Mouse (Mus musculus) thymus, adult 18-20 months (tissue): ENCODE measurements around the gene Chst11.

Experiments used
- DNase-seq, 2 experiments: peaks; one replicate each; pipeline ENCODE4 v3.0.0; 2022; ENCODE audit warnings: mixed read lengths in 2 of 2

Gene Chst11

DNA sequence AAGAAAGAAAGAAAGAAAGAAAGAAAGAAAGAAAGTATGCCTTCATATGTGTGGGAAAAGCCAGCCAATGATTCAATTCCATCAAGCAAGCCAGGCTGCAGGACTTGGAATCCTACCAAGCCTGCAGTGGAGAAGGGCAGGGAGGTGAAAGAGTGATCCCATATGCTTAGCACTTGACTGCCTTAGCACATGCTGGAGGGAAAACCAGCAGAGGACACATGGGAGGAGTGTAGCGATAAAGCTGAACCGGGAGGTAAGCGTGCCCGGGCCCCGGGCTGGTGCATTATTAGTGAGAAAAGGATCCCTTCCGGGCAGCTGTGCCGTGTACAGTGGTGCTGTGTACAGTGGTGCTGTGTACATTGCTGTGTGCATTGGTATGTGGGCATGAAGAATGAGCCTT is 165.3 kb downstream of the Chst11 start:
- no peak for DNase-seq

DNA sequence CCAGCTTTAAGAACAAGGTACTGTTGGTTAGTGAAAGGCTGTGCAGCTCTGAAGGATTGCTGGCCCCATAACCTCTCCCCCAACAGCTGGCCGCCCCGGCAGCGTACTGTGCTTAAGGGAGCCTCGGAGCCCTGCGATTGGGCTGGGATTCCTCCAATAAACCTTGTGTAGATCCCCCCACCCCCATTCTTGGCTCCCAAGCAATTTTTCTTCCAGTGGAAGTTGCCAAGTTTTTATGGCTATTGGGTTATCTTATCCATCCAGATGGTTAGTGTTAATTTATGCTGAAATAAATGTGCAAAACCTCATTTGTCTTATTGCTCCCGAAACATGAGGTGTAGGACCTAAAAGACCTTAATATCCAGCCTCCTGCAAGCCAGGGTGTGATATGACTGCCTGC is 166.1 kb downstream of the Chst11 start:
- DNase-seq: no peak

DNA sequence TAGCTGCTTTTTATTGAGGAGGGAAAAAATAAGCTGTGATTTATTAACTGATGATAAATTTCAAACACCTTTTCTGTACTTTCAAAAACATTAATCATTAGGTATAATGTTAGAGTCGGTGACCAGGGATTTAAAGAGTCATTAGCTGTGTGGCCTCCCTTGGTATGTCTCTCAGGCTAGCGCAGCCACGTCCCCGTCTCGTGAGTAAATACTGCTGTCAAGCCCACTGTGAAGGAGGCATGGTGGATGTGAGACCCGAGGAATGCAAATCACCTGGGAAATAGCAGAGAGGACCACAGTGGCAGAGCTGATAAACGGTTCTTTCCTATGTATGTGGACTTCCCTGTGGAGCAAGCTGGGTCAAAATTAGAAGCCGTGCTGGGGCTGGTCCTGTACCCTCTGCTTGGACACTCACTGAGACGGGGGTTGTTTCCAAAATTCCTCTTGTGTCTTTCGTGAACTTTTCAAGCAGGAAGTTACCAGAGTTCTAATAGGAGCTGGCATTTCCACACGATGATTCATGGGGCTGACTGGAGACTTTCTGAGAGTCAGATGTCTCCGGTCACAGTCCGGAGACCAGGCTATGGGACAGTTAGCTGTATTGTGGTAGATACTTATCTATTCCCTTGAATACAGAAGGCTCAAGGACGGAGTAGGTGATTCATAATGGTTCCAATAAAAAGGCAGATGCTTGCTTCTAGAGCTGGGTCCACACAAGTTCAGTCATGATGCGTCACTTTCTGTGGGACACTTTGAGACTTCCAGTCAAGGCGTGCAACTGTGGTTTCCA is 166.8 kb downstream of the Chst11 start:
- DNase-seq: no peak

DNA sequence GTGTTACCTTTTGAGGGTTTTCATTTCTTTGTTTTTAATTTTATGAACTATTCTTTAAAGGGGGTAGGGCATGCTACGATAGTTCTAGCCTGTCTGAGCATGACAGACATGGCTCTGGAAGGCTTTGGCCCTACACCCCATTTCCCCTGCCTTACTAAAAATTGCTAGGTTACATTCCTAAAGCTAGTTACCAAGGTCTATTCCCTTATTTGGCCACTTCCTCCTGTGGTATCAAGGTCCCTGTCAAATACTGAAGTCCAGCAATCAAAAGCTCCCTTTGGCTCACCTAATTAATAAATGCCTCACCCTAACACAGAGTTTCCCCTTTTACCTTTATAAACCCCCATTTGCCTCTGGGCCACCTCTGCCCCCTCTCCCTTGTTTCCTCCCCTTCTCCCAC is 167.4 kb downstream of the Chst11 start:
- DNase-seq: no peak

DNA sequence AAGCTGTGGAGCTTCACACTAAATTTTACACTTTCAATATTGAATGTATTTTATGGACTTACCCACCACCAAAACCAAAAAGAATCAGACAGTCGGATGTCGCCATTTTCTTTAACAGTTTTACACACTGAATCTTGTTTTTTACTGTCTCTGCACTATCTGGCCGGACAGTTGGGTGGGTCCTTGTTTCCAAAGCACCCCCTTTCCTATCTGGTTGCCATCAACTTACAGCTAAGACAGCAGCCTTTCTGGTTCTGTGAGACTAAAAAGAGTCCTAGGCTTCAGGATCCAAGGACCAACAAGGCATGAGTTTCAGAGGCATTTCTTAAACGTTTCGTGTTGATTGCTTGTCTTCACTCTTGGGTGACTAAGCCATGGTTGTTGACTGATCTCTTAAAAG is 168.1 kb downstream of the Chst11 start:
- DNase-seq: no peak

DNA sequence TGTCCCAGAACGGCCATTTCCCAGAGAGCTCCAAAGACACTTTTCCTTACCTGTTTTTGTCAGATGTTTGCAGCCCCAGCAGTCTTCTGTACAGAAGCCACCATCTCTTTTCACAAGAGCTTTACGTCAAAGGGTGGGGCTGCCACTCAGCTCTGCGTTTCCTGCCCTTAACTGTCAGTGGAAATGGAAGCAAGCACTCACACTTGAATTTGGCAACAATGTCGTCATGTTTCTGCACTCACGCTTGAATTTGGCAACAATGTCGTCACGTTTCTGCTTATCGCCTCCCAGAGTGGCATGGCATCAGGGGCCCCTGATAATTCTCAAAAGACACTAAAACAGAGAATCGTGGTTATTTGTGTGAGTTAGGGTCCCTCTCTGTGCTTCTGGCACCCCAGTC is 168.6 kb downstream of the Chst11 start:
- peak in 1 of 2 experiments; percentile 42 for DNase-seq

DNA sequence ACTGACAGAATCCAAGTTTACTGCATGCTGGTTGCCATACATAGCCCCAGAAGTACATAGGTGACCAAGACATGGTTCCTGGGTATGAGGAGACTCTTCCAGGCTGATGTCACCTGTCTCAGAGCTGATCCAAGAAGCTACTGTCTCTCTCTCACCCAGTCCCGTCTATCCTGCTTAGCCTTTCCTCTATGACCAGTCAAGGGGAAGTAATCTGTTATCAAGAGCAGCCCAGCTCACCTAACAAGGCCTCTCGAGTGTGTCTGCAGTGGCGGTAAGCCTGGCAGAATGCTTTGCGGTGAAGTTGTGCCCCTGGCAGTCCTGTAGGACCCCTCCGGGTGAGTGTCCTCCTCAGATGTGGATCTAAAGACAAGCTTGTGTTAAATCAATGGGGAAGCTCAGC is 172.0 kb downstream of the Chst11 start:
- no peak for DNase-seq

DNA sequence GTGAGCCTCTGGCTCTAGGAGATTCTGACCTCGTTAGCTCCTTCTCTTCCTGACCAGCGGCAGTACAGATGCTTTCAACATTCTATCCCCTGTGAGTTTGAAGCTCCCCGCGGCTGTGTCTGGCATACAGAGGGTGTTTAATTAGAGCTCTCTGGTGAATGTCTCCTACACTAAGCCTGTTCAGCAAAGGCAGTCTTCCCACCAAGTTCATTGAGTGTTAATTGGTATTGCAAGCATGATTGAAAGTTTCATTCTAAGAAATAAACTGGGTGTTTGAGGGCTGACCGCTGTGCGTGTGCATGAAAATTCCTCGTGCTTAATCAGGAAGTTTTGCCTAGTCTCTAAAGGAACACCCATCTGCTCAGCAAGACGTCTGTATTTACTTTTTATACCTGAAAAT is 173.0 kb downstream of the Chst11 start:
- no peak for DNase-seq

DNA sequence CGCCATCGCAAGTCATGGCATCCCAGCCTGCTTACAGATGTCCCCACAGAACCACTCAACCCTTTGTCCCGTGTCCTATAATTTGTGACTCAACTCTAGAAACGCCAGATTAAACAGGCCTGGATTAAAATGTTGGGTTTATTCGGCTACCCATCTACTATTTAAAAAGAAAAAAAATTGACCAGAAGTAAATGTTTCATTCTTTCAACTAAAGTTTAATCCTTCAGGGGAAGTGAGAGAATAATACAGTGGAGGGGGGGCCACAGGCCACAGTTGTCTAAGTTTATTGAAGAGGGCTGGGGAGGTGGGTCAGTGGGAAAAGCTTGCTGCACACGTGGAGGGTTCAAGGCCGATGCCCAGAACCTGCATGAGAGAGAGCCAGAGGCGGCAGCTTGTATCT is 173.9 kb downstream of the Chst11 start:
- DNase-seq: no peak

DNA sequence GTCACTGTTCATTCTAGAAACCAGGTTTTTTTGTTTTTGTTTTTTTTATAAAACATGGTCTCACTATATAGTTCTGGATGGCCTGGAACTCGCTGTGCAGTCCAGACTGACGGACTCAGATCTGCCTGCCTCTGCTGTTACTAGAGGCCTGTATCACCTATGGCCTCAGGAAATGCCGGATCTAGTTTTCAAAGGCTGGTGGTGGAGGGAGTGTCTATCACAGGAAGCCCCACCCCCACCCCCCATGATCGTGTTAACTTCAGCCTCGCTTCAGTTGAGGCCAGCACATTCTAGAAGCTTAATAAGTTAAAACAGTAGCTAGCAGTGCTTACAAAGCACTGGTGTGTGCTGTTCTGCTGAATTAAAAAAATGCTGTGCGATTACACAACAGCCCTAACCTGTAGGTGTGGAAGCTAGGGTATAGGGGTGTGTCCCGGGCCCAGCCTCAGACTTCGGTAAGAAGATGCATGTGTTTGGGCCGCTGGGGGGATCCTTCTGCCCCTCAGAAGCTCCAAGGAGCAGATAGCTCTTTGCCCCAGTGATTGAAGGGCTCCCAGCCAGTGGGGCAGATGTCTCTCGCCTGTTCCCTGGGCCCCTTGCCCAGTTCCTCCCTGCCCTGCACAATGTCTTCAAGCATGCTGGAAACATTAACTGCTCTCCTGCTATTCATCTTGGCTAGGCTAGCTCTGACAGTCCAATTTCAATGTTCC is 176.5 kb downstream of the Chst11 start:
- DNase-seq: no peak

DNA sequence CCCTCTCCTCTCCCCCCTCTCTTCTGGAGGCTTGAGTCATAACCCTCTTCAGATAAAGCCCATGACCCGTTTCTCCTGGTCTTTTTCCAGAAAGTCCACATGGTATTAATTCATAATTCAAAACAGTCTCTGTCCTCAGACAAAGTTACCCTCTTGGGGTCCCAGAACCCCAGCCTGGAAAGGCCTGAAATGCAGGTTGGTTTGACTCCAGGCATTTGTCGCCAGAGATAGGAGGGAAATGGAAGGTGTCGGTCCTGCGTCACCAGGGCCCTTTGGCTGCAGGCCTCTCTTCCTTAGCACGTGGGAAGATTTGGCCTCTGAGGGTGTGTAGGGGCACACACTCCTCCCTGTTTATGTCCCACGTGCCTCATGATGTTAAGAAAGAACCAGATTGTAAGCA is 178.6 kb downstream of the Chst11 start:
- DNase-seq: no peak

DNA sequence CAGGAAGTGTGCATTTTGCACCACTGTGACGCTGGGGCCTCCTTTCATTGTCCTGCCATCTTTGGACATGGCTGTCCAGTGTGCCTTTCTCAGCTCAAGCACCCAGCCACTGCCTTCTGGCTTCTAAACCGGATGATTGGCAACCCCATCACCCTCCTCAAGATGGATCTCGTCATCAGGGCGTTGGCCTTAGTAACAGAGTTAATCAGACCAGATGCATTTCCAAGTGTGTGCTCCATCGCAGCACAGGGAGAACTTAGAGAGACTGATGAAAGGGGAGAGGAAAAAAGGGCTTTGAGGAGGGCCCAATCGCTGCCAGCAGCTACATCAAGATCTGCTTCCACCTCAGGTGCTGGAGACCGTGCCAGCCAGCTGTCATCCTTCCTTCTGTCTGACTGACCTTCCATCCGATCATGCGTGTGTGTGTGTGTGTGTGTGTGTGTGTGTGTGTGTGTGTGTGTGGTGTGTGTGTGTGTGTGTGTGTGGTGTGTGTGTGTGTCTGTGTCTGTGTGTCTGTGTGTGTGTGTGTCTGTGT is 179.7 kb downstream of the Chst11 start:
- no peak for DNase-seq

DNA sequence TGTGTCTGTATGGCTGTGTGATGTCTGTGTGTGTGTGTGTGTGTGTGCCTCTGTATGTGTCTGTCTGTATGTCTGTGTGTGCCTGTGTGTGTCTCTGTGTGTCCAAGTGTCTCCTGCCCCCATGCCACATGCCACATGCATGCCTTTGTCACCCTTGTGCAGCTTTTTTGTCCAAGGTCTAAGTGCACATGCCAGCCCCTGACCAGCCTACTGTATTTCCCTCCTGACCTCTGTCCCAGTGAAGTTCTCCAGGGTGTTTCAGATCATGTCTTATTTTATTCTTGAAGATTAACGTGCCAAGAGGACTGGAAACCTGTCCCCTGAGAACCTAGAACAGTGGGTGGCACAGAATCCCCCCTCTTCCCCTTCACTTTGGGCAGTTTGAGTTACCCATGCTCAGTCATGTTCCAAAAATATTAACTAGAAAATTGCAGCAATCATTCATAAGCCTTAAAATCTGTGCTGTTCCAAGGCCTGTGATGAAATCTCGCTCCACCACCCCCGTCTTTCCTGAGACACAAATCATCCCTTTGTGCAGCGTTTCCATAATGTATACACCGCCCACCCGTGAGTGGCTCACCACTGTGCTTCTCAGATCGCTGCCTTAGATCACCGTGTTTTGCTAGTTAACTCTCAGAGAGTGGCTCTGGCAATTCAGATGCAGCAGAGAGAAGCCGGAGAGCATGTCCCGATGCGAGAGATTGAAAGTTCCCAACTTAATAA is 180.4 kb downstream of the Chst11 start:
- DNase-seq: no peak

DNA sequence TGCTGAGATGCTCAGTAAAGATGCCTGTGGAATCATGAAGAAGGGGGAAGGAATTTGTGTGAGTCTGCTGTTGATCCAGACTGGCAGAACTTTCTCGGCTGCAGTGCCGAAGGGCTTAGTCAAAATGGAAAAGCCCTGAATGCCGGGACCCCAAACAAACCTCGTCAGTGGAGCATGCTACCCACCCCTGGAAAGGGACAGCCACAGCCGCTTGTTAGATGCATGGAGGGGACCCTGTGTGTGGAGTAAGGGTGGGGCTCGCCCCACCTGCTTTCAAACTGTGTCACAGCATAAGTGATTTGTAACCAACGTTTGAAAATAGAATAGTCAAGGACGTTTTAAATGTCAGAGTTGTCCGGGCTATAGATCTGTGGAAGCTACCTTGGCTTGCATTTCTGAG is 181.0 kb downstream of the Chst11 start:
- DNase-seq: no peak

DNA sequence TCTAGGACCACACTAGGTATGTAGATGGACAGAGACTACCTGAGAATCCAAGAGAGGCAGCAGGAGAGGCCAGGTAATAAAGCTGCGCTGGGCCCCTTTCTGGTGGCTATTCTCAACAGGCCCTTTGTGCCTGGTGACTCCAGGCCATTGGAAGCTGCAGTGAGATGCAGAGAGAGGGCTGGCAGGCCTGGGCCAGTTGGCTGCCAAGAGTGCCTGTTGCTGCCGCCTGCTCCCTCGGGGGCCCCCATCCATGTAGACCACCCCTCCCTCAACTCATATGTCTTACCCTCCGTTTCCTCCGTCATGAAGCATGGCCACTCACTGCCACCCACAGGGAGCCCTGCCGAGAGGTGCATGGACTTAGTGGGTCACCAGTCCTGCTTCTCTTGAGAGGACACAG is 182.2 kb downstream of the Chst11 start:
- DNase-seq: no peak

DNA sequence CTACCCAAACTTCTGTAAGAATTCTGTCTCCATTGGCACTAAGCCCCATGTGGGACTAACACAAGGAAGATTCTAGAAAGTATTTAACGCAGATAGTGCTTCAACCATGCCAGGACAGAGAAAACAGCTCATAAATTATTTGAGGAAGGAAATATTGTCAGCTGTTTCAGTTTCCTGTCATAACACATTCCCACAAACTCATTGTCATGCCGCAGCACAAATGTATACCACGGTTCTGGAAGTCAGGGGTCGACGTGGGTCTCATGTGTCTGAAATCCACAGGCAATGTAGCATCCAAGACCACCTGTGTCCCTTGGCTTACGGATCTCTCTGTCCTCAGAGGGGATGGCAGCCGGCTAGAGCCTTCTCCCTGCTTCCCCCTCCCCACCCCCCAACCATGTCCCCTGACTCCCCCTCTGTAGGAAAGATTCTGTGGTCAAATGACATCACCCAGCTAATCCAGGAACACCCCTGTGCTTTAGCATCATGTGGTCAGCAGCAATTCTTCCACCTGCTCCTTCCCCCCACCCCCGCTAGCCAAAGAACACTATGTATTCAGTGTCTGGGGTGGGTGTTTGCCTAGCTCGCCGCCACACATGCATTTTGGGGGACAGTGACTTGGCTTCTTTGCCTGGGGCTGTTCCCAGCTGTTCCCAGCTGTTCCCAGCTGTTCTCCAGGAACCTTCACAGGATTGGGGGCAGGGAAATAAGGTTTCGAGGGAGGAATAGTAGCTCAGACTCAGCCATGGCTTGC is 183.2 kb downstream of the Chst11 start:
- DNase-seq: no peak

DNA sequence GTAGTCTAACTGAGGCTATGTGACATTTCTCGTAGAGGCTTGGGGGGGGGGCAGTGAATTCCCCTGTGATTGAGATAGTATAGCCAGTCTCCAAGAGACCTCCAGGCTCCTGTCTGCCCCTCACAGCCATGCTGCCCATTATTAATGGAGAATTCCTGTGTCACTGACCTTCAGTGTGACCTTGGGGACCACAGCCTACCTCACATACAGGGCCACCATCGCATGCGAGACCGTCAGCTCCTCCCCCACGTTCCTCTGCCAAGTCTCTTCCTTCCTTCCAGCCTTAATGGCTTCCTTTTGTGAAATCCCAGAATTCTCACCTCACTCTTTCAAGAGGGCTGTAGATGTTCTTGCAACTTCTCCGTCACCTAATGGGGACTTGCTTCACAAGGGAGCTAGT is 184.3 kb downstream of the Chst11 start:
- DNase-seq: no peak

DNA sequence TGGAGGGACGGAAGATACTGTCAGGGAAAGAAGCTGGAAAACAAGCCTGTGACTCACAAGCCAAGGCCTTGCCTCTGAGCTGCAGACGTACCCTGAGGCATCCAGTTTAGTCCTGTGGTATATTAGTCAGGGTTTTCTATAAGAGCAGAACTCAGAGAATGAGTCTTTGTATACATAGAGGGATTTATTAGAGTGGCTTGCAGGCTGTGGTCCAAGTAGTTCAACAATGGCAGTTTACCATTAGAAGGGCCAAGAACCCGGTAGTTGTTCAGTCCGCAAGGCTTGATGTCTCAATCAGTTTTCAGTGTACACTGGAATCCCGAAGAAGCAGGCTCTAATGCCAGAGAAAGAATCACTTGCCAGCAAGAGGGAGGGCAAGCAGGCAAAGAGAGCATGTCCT is 192.9 kb downstream of the Chst11 start:
- DNase-seq: no peak

DNA sequence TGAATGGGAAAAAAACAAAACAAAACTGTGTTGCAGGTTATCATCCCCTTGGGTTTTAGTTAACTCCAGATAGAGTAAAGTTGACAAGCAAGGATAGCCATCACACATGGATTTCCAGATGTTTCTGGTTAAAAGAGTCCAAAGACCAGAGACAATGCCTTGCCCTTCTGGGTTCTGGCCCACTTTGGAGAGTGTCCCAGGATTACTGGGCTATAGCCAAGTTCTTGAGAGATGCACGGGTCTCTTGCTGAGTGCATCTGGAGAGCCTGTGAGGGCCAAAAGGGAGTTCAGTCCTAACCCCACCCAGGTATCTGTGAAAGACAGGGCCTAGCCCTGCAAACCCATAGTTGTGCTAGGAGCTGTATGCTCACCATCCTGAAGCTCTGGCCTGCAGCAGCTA is 193.4 kb downstream of the Chst11 start:
- DNase-seq: no peak

DNA sequence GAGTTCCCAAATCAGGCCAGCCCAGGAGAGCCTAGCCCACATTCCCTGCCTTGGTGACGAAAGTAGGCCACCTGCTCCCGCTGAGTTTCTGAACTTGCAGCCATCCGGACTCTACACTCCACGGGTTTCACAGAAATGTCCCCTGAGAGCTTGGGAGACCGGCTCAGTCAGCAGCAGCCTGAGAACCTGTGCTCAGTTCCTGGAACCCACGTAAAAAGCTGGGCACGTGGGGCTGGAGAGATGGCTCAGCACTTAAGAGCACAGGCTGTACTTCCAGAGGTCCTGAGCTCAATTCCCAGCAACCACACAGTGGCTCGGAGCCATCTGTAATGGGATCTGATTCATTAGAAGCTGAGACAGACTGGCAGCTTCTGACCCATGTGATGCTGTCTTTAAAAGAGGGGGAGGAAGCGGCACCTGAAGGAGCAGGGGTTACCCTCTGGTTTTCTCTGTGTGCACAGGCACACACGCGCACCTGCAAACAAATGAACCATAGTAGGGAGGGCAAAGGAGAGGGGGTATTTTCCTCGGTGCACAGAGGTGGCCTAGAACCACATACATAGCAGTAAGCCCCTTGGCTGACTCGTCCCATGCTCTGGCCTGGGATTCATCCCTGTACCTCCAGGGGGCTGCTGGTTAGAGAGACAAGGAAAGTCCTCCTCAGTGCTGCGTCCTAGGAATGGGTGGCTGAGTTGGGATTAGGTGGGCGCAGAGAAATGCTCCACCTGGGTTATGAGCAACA is 196.7 kb downstream of the Chst11 start:
- DNase-seq: peak in 1 of 2 experiments; percentile 35

DNA sequence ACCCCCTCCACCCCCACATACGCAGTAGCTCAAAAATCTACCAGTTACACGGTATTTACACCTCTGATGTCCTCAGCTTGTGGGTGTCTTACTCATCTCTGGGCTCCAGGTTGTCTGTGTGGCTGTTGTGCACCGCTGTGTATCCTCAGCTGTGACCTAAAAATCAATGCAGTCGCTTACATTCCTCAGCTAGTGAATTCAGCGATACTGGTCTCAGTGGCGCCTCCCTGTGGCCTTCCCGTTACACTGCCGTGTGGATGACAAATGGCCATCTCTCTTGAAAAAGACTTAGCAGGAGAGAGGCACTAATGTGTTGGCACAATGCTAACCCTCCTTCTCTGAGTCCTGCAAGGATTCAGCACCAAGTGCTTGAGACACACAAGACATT is 197.3 kb downstream of the Chst11 start:
- peak in 1 of 2 experiments; percentile 45 for DNase-seq
